Mouse (Mus musculus): ENCODE data around the gene Nkain1.

DNA sequence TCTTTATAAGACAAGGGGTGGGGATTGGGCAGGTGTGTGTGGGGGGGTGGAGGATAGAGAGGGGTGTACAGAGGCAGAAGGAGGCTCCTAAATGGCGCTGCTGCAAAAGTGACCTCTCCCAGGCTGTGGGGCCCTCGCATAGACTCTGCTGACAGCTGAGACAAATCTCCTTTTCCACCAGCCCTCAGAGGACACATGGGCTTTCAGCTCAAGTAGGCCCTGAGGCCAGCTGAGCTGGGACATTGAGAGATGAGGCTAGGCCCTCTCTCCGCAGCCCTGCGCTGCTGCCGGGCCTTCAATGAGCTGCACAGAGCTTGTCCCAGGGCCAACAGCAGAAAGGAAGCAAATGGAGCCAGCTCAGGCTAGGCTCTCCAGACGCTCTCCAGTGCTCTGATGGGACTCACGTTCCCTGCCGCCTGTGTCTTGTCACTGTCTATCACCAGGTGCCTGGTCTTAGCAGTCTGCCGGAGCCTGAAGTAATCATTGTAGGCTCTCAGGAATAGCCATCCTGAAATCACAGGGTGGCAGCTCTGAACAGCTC lies 4.8 kb upstream of the Nkain1 start:
- TF ChIP-seq CHD2 (IDR thresholded peaks at IDR 0.05; ENCODE audit: low read depth, low read length) = no peak
- TF ChIP-seq MAFK (IDR thresholded peaks at IDR 0.05; ENCODE audit: insufficient read depth, low read depth, low read length) = no peak

Measured in ES-E14 (cell line).